Mouse (Mus musculus) midbrain, embryonic 11.5 days (tissue): ENCODE results near the gene Tfcp2. TPM values are rescaled to one million over a fixed set of nuclear protein-coding genes. Genes with fewer than 3 reads are reported as not detected.
A peak's percentile ranks its signal among the peaks of the same experiment; 100 is the strongest.
"Not testable (repeated sequence)": the region's sequence is repeated elsewhere in the genome, so short reads cannot be mapped to it uniquely, and the experiment has no call there.

Experiments
- ATAC-seq: fragments of 200-750 bp; cut with Nextera tagmentation; 2 replicates; pipeline ENCODE4 v1.8.0; 2017; ENCODE audit warnings: moderate TSS enrichment, moderate library complexity; ENCODE audit not compliant: low FRiP score
- DNase-seq: peaks from one replicate; pipeline ENCODE4 v3.0.0; 2015; ENCODE audit warnings: low spot score; ENCODE audit errors: missing footprints
- H3K27ac ChIP-seq: fragments of 300-500 bp; sonication (generic); 2 replicates; pipeline ENCODE4 v1.5.1; 2014; ENCODE audit warnings: low read depth, low read length
- H3K27me3 ChIP-seq: fragments of 300-500 bp; sonication (generic); 2 replicates; pipeline ENCODE4 v1.6.1; 2014; ENCODE audit warnings: mild to moderate bottlenecking, low read length, moderate library complexity, mixed read lengths; ENCODE audit not compliant: control insufficient read depth, insufficient read depth
- H3K36me3 ChIP-seq: fragments of 300-500 bp; sonication (generic); 2 replicates; pipeline ENCODE4 v1.6.1; 2014; ENCODE audit warnings: mild to moderate bottlenecking, low read length, moderate library complexity, mixed read lengths; ENCODE audit not compliant: control insufficient read depth, insufficient read depth
- H3K4me1 ChIP-seq: fragments of 300-500 bp; sonication (generic); 2 replicates; pipeline ENCODE4 v1.6.1; 2014; ENCODE audit warnings: low read length; ENCODE audit not compliant: control insufficient read depth, insufficient read depth
- H3K4me2 ChIP-seq: fragments of 300-500 bp; sonication (generic); 2 replicates; pipeline ENCODE4 v1.6.1; 2014; ENCODE audit warnings: mild to moderate bottlenecking, moderate library complexity
- H3K4me3 ChIP-seq: fragments of 300-500 bp; sonication (generic); 2 replicates; pipeline ENCODE4 v1.5.1; 2014; ENCODE audit warnings: low read depth, low read length
- H3K9ac ChIP-seq: fragments of 300-500 bp; sonication (generic); 2 replicates; pipeline ENCODE4 v1.6.1; 2014; ENCODE audit warnings: low read length
- H3K9me3 ChIP-seq: fragments of 300-500 bp; sonication (generic); 2 replicates; pipeline ENCODE4 v1.6.1; 2016; ENCODE audit warnings: low read length; ENCODE audit not compliant: control insufficient read depth
- WGBS: fragments of 180-500 bp; shearing (Covaris S2); extraction: QIAGEN DNeasy Blood & Tissue Kit; methylation state at CpG from one replicate; pipeline ENCODE4 v1.1.7; 2014; 5-methylcytosine and 5-hydroxymethylcytosine counted together
- polyA plus RNA-seq: library from polyadenylated mRNA; unstranded; fragments of >200 nt; fragmentation: Nextera tagmentation; extraction: Ambion mirVana; gene quantifications from 2 replicates; pipeline ENCODE4 v1.2.1, GENCODE M21; 2014

Tfcp2 gene
- polyA plus RNA-seq, 1 experiment from 2014 or later = 29.9 TPM

DNA sequence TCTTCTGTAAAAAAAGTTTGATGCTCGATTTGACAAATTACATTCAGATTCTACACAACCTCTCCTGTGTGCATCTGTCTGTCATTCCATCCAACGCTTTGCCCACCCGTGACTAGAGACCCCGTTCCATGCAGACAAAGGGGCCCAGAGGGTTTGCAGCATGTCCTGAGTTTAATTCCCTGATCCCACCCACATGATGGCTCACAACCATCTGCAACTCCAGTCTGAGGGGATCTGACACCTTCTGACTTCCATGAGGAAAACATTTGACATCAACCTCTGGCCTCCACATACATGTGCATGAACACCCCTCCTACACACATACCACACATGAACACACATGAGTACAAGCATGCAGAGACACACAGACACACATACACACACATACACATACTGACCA, 10.4 kb downstream of the Tfcp2 start:
- Histone ChIP-seq H3K36me3 (peaks cover 3% of the 10 kb centered on the region; the same call in 1 of the 2 replicates), H3K27me3 (no peaks in the 10 kb centered on the region), H3K4me3 (no peak overlapping the region), H3K9me3 (no peaks in the 10 kb centered on the region; the same call in 1 of the 2 replicates), H3K4me1 (no peaks in the 10 kb centered on the region), H3K4me2 (no peak overlapping the region), H3K9ac (no peak overlapping the region), H3K27ac (no peak overlapping the region)
- WGBS = 91% methylated on average over 4 of the region's 4 CpGs
- DNase-seq (no peak), ATAC-seq (no peak)

DNA sequence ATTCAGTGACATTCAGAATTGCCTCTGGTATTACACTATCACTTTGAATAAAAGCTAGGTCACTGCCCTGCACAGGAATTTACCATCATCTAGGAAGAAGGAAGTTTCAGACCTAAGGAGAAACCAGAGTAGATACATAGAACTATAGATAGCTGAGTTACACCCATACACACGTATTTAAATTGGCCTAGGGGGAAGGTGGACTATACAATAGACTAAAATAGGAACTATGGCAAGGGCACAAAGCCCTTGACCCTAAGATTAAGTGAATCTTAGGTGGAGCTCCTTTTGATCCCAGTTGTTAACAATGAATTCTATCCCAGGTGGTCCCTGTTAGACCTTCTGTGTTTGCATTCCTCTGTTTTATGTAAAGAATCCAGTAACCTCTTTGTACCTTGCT, 10.8 kb downstream of the Tfcp2 start:
- not testable (repeated sequence) for H3K36me3 ChIP-seq, H3K27me3 ChIP-seq, DNase-seq, H3K4me1 ChIP-seq, H3K4me2 ChIP-seq, H3K27ac ChIP-seq, H3K9me3 ChIP-seq, ATAC-seq, H3K9ac ChIP-seq, H3K4me3 ChIP-seq
- WGBS = 85% methylated on average over 1 of the region's 1 CpGs

DNA sequence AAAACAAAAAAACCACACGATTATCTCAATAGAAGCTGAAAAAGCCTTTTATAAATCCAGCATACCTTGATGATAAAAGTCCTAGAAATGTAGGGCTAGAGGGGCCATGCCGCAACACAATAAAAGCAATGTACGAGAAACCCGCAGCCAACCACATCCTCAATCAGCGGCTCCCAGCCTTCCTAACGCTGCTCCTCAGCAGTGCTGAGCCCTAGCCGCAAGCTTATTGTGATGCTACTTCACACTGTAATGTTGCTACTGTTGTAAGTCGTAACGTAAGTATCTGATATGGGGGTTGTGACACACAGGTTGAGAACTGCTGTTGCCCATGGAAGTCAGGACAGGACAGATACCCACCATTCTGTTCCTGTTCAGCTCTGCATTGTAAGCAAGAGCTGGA, 12.4 kb downstream of the Tfcp2 start:
- H3K27ac ChIP-seq = no peak overlapping the region
- H3K27me3 ChIP-seq = no peaks in the 10 kb centered on the region
- ATAC-seq = no peak
- H3K36me3 ChIP-seq = peaks cover 3% of the 10 kb centered on the region
- H3K9me3 ChIP-seq = no peaks in the 10 kb centered on the region
- no peak overlapping the region for H3K4me3 ChIP-seq
- no peak overlapping the region for H3K9ac ChIP-seq
- no peaks in the 10 kb centered on the region for H3K4me1 ChIP-seq
- no peak overlapping the region for H3K4me2 ChIP-seq
- DNase-seq = no peak
- 96% methylated on average over 9 of the region's 9 CpGs for WGBS

GRCm38 (mm10) chr15:100537913-100538312, 13.9 kb downstream of the Tfcp2 start:
- 86% methylated on average over 6 of the region's 6 CpGs for WGBS
- H3K4me1 ChIP-seq = no peaks in the 10 kb centered on the region
- H3K36me3 ChIP-seq = peaks cover 3% of the 10 kb centered on the region
- no peak overlapping the region for H3K27ac ChIP-seq
- no peaks in the 10 kb centered on the region for H3K27me3 ChIP-seq
- ATAC-seq (no peak), DNase-seq (peak; percentile 84)
- H3K9ac ChIP-seq = no peak overlapping the region
- no peak overlapping the region for H3K4me2 ChIP-seq
- H3K4me3 ChIP-seq = no peak overlapping the region
- no peaks in the 10 kb centered on the region for H3K9me3 ChIP-seq

DNA sequence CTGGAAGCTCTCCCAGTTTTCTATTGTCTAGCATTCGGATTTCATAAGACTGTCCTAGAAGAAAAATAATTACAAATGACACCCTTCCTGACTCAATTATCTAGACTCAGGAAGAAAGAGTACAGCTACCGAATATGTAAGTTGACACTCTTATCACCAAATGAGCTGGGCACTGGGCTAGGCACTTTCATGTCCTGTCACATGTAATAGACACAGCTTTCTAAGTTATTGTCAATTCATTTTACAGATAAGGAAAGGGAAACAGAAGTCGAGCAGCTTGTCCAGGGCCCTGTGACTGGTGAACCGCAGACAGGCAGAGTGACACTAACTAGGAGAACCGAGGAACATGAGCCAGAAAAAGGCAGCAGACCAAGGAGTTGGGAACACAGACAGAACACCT, 23.9 kb downstream of the Tfcp2 start:
- Histone ChIP-seq H3K9ac (no peak overlapping the region), H3K36me3 (no peaks in the 10 kb centered on the region), H3K4me3 (no peak overlapping the region), H3K27me3 (no peaks in the 10 kb centered on the region), H3K4me1 (no peaks in the 10 kb centered on the region), H3K4me2 (no peak overlapping the region), H3K27ac (no peak overlapping the region), H3K9me3 (no peaks in the 10 kb centered on the region)
- WGBS = 89% methylated on average over 5 of the region's 5 CpGs
- DNase-seq (no peak), ATAC-seq (no peak)

DNA sequence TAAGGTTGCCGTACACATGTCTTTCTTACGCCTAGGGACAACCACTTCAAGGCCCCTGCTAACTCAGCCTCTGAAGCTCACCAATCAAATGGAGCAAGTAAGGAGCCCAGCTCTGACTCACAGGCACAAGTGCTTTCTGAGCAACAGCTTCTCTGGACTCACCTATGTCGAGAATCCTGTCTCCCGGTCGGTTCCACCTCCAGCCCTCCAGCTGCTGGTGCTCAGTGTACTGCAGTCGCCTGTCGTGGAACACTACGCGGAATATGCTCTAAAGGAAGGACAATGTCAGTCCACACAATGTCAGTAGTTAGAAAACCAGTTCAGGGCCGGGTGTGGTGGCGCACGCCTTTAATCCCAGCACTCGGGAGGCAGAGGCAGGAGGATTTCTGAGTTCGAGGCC, 26.4 kb downstream of the Tfcp2 start:
- ATAC-seq (no peak), DNase-seq (no peak)
- no peaks in the 10 kb centered on the region; the same call in 1 of the 2 replicates for H3K36me3 ChIP-seq
- 94% methylated on average over 14 of the region's 14 CpGs for WGBS
- H3K4me2 ChIP-seq = no peak overlapping the region
- H3K9ac ChIP-seq = no peak overlapping the region
- no peaks in the 10 kb centered on the region for H3K4me1 ChIP-seq
- H3K27ac ChIP-seq = no peak overlapping the region
- no peaks in the 10 kb centered on the region for H3K27me3 ChIP-seq
- no peaks in the 10 kb centered on the region for H3K9me3 ChIP-seq
- H3K4me3 ChIP-seq = no peak overlapping the region

- no peaks in the 10 kb centered on the region; the same call in 1 of the 2 replicates for H3K36me3 ChIP-seq
- no peaks in the 10 kb centered on the region for H3K27me3 ChIP-seq
- 93% methylated on average over 14 of the region's 14 CpGs for WGBS
- H3K27ac ChIP-seq = no peak overlapping the region
- ATAC-seq = no peak
- H3K9me3 ChIP-seq = no peaks in the 10 kb centered on the region
- H3K4me2 ChIP-seq = no peak overlapping the region
- DNase-seq = no peak
- no peak overlapping the region for H3K9ac ChIP-seq
- H3K4me1 ChIP-seq = no peaks in the 10 kb centered on the region
- H3K4me3 ChIP-seq = no peak overlapping the region
Measured at GRCm38 (mm10) chr15:100520306-100520705, 31.5 kb downstream of the Tfcp2 start.

DNA sequence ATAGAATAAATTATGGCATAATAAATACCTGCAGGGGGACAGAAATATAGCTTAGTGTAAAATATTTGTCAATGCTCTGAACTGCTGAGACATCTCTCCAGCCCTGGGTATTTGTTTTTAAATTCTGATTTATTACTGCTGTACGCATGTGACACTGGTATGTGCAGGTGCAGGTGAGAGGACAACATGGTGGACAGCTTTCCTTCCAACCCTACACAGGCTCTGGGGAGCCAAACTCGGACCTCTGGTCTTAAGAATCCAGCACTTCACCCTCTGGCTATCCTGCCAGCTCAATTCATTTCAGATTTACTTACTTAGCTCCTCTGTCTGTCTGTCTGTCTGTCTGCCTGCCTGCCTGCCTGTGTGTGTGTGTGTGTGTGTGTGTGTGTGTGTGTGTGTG, 36.7 kb downstream of the Tfcp2 start:
- ATAC-seq = no peak
- H3K27me3 ChIP-seq = no peaks in the 10 kb centered on the region
- no peak overlapping the region for H3K4me2 ChIP-seq
- H3K9ac ChIP-seq = no peak overlapping the region
- no peak overlapping the region for H3K27ac ChIP-seq
- no peaks in the 10 kb centered on the region for H3K4me1 ChIP-seq
- peak; percentile 53 for DNase-seq
- no peaks in the 10 kb centered on the region for H3K9me3 ChIP-seq
- H3K4me3 ChIP-seq = no peak overlapping the region
- WGBS = 91% methylated on average over 2 of the region's 2 CpGs
- peaks cover 15% of the 10 kb centered on the region for H3K36me3 ChIP-seq

DNA sequence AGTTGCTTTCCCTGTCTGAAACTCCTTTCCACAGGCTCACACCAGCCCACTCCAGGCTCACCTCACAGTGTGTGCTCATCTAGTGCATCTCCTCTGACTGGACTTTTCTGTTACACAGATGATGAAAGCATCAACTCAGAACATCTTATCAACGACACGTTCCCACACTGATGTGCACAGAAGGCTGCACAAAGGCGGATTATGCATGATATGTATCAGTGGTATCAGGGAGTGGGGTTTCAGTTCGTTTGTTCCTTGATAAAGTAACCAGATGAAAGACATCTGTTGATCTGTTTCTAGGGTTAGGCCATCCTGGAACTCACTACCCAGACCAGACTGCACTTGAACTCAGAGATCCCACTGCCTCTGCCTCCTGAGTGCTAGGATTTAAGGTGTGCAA, 38.4 kb downstream of the Tfcp2 start:
- no peak for DNase-seq
- ATAC-seq = no peak
- WGBS = 92% methylated on average over 4 of the region's 4 CpGs
- no peaks in the 10 kb centered on the region for H3K4me1 ChIP-seq
- H3K4me3 ChIP-seq = no peak overlapping the region
- H3K9ac ChIP-seq = no peak overlapping the region
- H3K9me3 ChIP-seq = no peaks in the 10 kb centered on the region
- H3K27ac ChIP-seq = no peak overlapping the region
- H3K36me3 ChIP-seq = peaks cover 21% of the 10 kb centered on the region
- H3K27me3 ChIP-seq = no peaks in the 10 kb centered on the region
- H3K4me2 ChIP-seq = no peak overlapping the region

DNA sequence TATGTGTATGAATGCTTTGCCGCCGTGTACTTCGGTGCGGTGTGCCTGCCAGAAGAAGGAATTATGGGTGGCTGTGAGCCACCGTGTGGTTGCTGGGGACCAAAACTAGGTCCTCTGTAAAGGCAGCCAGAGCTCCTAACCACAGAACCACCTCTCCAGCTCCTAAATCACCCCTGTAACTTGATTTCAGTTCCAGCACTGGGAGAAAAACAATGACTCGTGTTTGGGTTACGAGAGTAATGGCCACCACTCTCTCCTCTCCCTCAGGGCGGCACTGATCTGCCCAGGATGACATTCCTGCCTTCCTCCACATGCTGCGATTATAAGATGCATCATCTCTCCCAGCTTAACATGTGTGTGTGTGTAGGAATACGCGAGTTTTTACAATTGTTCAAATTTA, 41.7 kb downstream of the Tfcp2 start:
- no peak for DNase-seq
- 94% methylated on average over 11 of the region's 11 CpGs for WGBS
- Histone ChIP-seq H3K4me1 (no peaks in the 10 kb centered on the region), H3K27ac (no peak overlapping the region), H3K4me3 (no peak overlapping the region), H3K9me3 (no peaks in the 10 kb centered on the region), H3K4me2 (no peak overlapping the region), H3K27me3 (no peaks in the 10 kb centered on the region), H3K9ac (no peak overlapping the region), H3K36me3 (peaks cover 29% of the 10 kb centered on the region)
- ATAC-seq = no peak
